Mouse (Mus musculus) lung, postnatal 4 days (tissue): Measurements from ENCODE around the gene Polr3h.

Experiments
- DNase-seq, 2 experiments: peaks; one replicate each; pipeline ENCODE4 v3.0.0; 2021

Gene Polr3h

GRCm38 (mm10) chr15:81949076-81949475, 23.0 kb upstream of the Polr3h start:
- DNase-seq, result no peak

- no peak for DNase-seq
Observed at GRCm38 (mm10) chr15:81943176-81943749, 17.2 kb upstream of the Polr3h start.

- DNase-seq, result no peak
Observed at GRCm38 (mm10) chr15:81941010-81941409, 15.0 kb upstream of the Polr3h start.

GRCm38 (mm10) chr15:81940219-81940618, 14.2 kb upstream of the Polr3h start:
- DNase-seq, result no peak

- DNase-seq, result no peak
Observed at GRCm38 (mm10) chr15:81939774-81940173, 13.7 kb upstream of the Polr3h start.

GRCm38 (mm10) chr15:81939157-81939715, 13.2 kb upstream of the Polr3h start:
- DNase-seq, result no peak

GRCm38 (mm10) chr15:81938246-81938645, 12.2 kb upstream of the Polr3h start:
- peak in 1 of 2 experiments; percentile 42 for DNase-seq

- peak; percentile 35 to 54 for DNase-seq
Observed at GRCm38 (mm10) chr15:81937098-81937972, 11.3 kb upstream of the Polr3h start.

- DNase-seq, result peak; percentile 40 to 62
Observed at GRCm38 (mm10) chr15:81936679-81937078, 10.6 kb upstream of the Polr3h start, which contains the start of gene Csdc2. Gene Csdc2 (plus strand): TSS chr15:81936759.

GRCm38 (mm10) chr15:81935869-81936637, 10.0 kb upstream of the Polr3h start:
- DNase-seq, result no peak

GRCm38 (mm10) chr15:81933986-81934385, 7.9 kb upstream of the Polr3h start:
- DNase-seq, result no peak

- DNase-seq, result peak; percentile 26 to 46
Observed at GRCm38 (mm10) chr15:81932951-81933470, 7.0 kb upstream of the Polr3h start.

GRCm38 (mm10) chr15:81928277-81928676, 2.2 kb upstream of the Polr3h start:
- peak; percentile 65 to 69 for DNase-seq

GRCm38 (mm10) chr15:81927741-81928140, 1.7 kb upstream of the Polr3h start:
- DNase-seq, result no peak

- DNase-seq, result no peak
Observed at GRCm38 (mm10) chr15:81926446-81926822, 394 bp upstream of the Polr3h start.

- DNase-seq, result no peak
Observed at GRCm38 (mm10) chr15:81924933-81925332, 1.1 kb downstream of the Polr3h start.

- no peak for DNase-seq
Observed at GRCm38 (mm10) chr15:81921255-81921654, 4.8 kb downstream of the Polr3h start.

GRCm38 (mm10) chr15:81920546-81921217, 5.4 kb downstream of the Polr3h start:
- no peak for DNase-seq

- DNase-seq, result no peak
Observed at GRCm38 (mm10) chr15:81919062-81919461, 7.0 kb downstream of the Polr3h start.

- peak; percentile 58 to 77 for DNase-seq
Observed at GRCm38 (mm10) chr15:81917621-81918463, 8.2 kb downstream of the Polr3h start.

- DNase-seq, result no peak
Observed at GRCm38 (mm10) chr15:81917201-81917600, 8.8 kb downstream of the Polr3h start.
